Comparison of ENCODE assay signal across 9 mouse cellular contexts in the genomic region with DNA sequence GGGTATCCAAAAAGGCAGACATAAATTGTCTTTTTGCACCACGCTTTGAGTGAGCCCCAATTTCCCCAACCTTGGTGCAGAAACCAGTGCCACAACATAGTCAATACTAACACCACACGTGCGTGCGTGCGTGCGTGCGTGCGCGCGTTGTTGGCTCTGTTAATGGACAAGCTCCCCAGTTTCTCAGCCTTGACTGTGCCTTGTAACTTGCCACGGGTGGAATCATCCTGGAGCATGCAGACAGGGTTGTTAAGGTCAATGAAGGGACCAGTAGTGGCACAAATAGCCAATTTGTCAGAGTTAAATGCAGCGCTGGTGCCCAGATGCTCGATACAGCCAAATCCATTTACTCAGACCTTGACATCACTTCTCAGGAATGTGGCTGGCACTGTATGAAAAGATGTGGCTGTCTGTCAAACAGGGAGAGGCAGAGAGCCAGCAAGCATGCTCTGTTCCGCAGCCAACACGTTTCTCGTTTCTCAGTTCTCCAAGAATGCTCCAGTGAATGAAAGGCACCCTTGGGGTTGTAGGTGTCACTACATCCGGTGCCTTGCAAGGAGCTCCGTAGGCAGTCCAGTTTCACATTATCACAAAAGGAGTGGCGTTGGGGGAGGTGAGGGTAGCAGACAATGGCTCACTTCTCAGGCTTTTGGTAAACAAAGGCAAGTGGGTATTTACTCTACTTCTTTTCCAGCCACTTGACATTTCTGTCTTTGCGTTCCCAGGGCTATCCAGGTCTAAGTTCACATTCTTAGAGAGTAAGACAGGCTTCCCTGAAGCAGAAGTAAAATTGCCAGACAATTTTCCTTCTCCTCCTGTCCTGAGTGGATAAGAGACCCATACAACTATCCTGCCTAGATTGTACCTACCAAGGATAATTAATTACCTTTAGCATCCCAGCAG. TPM values are rescaled to one million over a fixed set of nuclear protein-coding genes. Genes with fewer than 3 reads are reported as not detected.
DNase-seq lines count a peak whose midpoint lies in the region; ATAC-seq and TF ChIP-seq lines count a peak whose summit lies in the region.
"Had no signal": no experiment of that assay in that cellular context is flagged by ENCODE, and none has a peak within 500 bp of the region (broad histone marks: within the 10 kb centered on the region; RNA-seq: fewer than 3 reads in every experiment).

No protein-coding gene starts in this region.

- no peak overlapping the region for H3K9ac ChIP-seq in embryonic facial prominence, embryonic 13.5 days
- no peak overlapping the region for H3K9ac ChIP-seq in midbrain, postnatal 0 days (replicated peaks; ENCODE audit: low read length, poor library complexity, severe bottlenecking)

- H3K9me3 ChIP-seq in embryonic facial prominence, embryonic 13.5 days, result no peaks in the 10 kb centered on the region
- no peaks in the 10 kb centered on the region for H3K9me3 ChIP-seq in midbrain, postnatal 0 days (ENCODE audit: low read length)

- DNase-seq in right cerebral cortex, adult 2 months (ENCODE audit: low spot score in 2 of 2), result peak; percentile 15 to 20
- DNase-seq in right cerebral cortex, postnatal 14 days, result no peak
- DNase-seq in heart, postnatal 10 days, result peak; percentile 29 to 52
- DNase-seq in layer of hippocampus, postnatal 10 days (ENCODE audit: low spot score in 2 of 2), result peak; percentile 49 to 52
- DNase-seq in midbrain, postnatal 0 days (ENCODE audit: low spot score), result peak; percentile 70
- no peak for DNase-seq in spleen, adult 12 weeks (ENCODE audit: low spot score)

- ATAC-seq in embryonic facial prominence, embryonic 13.5 days (ENCODE audit: insufficient number of reproducible peaks, insufficient read depth, low FRiP score, low TSS enrichment, low read depth), result 0 out of 2 replicates have a peak, but pooled peaks have one; percentile 62
- peak; percentile 58 for ATAC-seq in midbrain, postnatal 0 days (ENCODE audit: low FRiP score)
- ATAC-seq in megakaryocyte, adult 5-6 weeks (ENCODE audit: poor library complexity, severe bottlenecking), result no peak

- intact Hi-C loops in heart, postnatal 10 days (cut with DNase I), result no loop called here

- 54% methylated on average over 20 of the region's 20 CpGs for WGBS in embryonic facial prominence, embryonic 13.5 days
- 43% methylated on average over 20 of the region's 20 CpGs for WGBS in midbrain, postnatal 0 days

- no peak for TF ChIP-seq CTCF in midbrain, postnatal 0 days (IDR thresholded peaks at IDR 0.05)

- H3K4me1 ChIP-seq in embryonic facial prominence, embryonic 13.5 days, result no peaks in the 10 kb centered on the region
- H3K4me1 ChIP-seq in midbrain, postnatal 0 days (ENCODE audit: insufficient read depth, low read length), result no peaks in the 10 kb centered on the region

- no peak overlapping the region for H3K27ac ChIP-seq in embryonic facial prominence, embryonic 13.5 days
- no peak overlapping the region for H3K27ac ChIP-seq in midbrain, postnatal 0 days (ENCODE audit: low read depth, low read length)
- H3K27ac ChIP-seq: layer of hippocampus, adult 2 months had no signal

- no peaks in the 10 kb centered on the region for H3K27me3 ChIP-seq in embryonic facial prominence, embryonic 13.5 days
- no peaks in the 10 kb centered on the region for H3K27me3 ChIP-seq in midbrain, postnatal 0 days (ENCODE audit: insufficient read depth, low read length)

- H3K36me3 ChIP-seq in embryonic facial prominence, embryonic 13.5 days, result no peaks in the 10 kb centered on the region
- no peaks in the 10 kb centered on the region for H3K36me3 ChIP-seq in midbrain, postnatal 0 days (ENCODE audit: insufficient read depth, low read length)

- no peak overlapping the region for H3K4me3 ChIP-seq in embryonic facial prominence, embryonic 13.5 days
- no peak overlapping the region for H3K4me3 ChIP-seq in midbrain, postnatal 0 days (ENCODE audit: low read depth, low read length)
- H3K4me3 ChIP-seq: layer of hippocampus, adult 2 months had no signal

- H3K4me2 ChIP-seq in embryonic facial prominence, embryonic 13.5 days, result 0 out of 2 replicates have a peak overlapping the region, but pooled peaks have one; percentile 5
- no peak overlapping the region for H3K4me2 ChIP-seq in midbrain, postnatal 0 days (ENCODE audit: low read depth, low read length, poor library complexity, severe bottlenecking)

RNA-seq across cellular contexts. Expression of gene Usp27x, which starts 53.2 kb away (rescaled TPM):
- polyA plus RNA-seq in embryonic facial prominence, embryonic 13.5 days (2015; fragmentation: Nextera tagmentation; extraction: Ambion mirVana), result 1.3 and 1.7 TPM in 2 replicates
- total RNA-seq in heart, postnatal 10 days (2021), result 1 to 10 TPM in 1 of 2 experiments, under 1 TPM in 1; 0.91 to 1.3 TPM
- 10 to 100 TPM; 14.0 to 14.9 TPM for total RNA-seq in layer of hippocampus, postnatal 10 days (2021)
- total RNA-seq in midbrain, postnatal 0 days (2014; rRNA removed), result 12.4 and 13.9 TPM in 2 replicates
- polyA plus RNA-seq in midbrain, postnatal 0 days (2015; fragmentation: Nextera tagmentation; extraction: Ambion mirVana), result 2.8 TPM in 2 replicates
- total RNA-seq in megakaryocyte, adult 5-6 weeks (2015), result 0.09 and 0.48 TPM in 2 replicates
- total RNA-seq in megakaryocyte, adult 5-6 weeks (2017), result 0.11 and 0.53 TPM in 2 replicates

Comparison
In these comparisons a context has a peak if more than half of its experiments do, and no peak if none do; other contexts are left out.
1. DNase-seq: peak in right cerebral cortex, adult 2 months (2 of 2), heart, postnatal 10 days (2 of 2), layer of hippocampus, postnatal 10 days (2 of 2) and midbrain, postnatal 0 days (single experiment); none in right cerebral cortex, postnatal 14 days (single experiment) and spleen, adult 12 weeks (single experiment).